Mouse (Mus musculus) stomach, embryonic 14.5 days (tissue): Measurements from ENCODE around the gene Srm. TPM values are rescaled to one million over a fixed set of nuclear protein-coding genes. Genes with fewer than 3 reads are reported as not detected.

Source experiments
- ATAC-seq: fragments of 200-750 bp; cut with Nextera tagmentation; 2 replicates; pipeline ENCODE4 v1.8.0; 2017; ENCODE audit warnings: low read depth, moderate TSS enrichment; ENCODE audit not compliant: insufficient number of reproducible peaks, insufficient read depth, low FRiP score
- H3K27ac ChIP-seq: fragments of 300-500 bp; sonication (generic); 2 replicates; pipeline ENCODE4 v1.5.1; 2014; ENCODE audit warnings: mild to moderate bottlenecking, low read length, moderate library complexity, mixed read lengths
- H3K27me3 ChIP-seq: fragments of 300-500 bp; sonication (generic); 2 replicates; pipeline ENCODE4 v1.6.1; 2014; ENCODE audit warnings: low read length, control low read depth, mixed read lengths; ENCODE audit not compliant: control insufficient read depth, insufficient read depth
- H3K36me3 ChIP-seq: fragments of 300-500 bp; sonication (generic); 2 replicates; pipeline ENCODE4 v1.6.1; 2014; ENCODE audit warnings: mild to moderate bottlenecking, control low read depth, low read length, moderate library complexity, mixed read lengths; ENCODE audit not compliant: control insufficient read depth, insufficient read depth
- H3K4me1 ChIP-seq: fragments of 300-500 bp; sonication (generic); 2 replicates; pipeline ENCODE4 v1.6.1; 2014; ENCODE audit warnings: low read length, control low read depth, mixed read lengths; ENCODE audit not compliant: control insufficient read depth, insufficient read depth
- H3K4me2 ChIP-seq: fragments of 300-500 bp; sonication (generic); replicated peaks from 2 replicates; pipeline ENCODE4 v1.6.1; 2014; ENCODE audit warnings: low read depth, low read length, control low read depth
- H3K4me3 ChIP-seq: fragments of 300-500 bp; sonication (generic); 2 replicates; pipeline ENCODE4 v1.5.1; 2014; ENCODE audit warnings: low read depth, low read length, control low read depth
- H3K9ac ChIP-seq: fragments of 300-500 bp; sonication (generic); replicated peaks from 2 replicates; pipeline ENCODE4 v1.6.1; 2014; ENCODE audit warnings: low read depth, mild to moderate bottlenecking, control low read depth, low read length, moderate library complexity, mixed read lengths
- H3K9me3 ChIP-seq: fragments of 300-500 bp; sonication (generic); 2 replicates; pipeline ENCODE4 v1.6.1; 2016; ENCODE audit warnings: low read depth, low read length, control low read depth; ENCODE audit not compliant: control insufficient read depth
- WGBS: fragments of 180-500 bp; shearing (Covaris S2); extraction: QIAGEN DNeasy Blood & Tissue Kit; methylation state at CpG from one replicate; pipeline ENCODE4 v1.1.7; 2014; 5-methylcytosine and 5-hydroxymethylcytosine counted together
- polyA plus RNA-seq: library from polyadenylated mRNA; unstranded; fragments of >200 nt; fragmentation: Nextera tagmentation; extraction: Ambion mirVana; gene quantifications from 2 replicates; pipeline ENCODE4 v1.2.1, GENCODE M21; 2014

The Srm gene
- polyA plus RNA-seq, 1 experiment from 2014 or later: 197 TPM

DNA sequence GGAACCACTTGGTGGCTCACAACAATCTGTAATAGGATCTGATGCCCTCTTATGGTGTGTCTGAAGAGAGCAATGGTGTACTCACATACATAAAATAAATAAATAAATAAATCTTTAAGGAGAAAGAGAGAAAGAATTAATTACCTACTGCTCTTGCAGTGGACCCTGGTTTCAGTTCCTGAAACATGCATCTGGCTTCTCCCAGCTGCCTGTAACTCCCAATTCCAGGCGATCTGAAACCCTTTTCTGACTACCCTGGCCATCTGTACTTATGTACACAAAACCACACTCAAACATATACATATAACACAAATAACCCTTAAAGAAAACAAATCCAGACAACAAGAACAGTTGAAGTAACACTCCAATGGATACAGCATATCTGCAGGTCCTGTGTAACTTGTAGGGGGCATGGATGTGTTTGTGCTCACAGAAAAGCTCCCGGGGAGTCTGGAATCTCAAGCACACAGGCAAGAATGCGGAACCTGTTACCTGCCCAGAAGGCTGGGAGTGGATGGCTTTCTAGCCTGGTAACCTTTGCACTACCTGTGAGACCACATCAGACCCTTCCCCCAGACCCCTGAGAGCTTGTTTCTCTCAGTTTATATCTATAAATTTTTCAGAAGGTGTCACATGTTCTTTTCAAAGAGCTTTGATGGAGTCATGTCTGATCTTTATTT, 40.9 kb downstream of the Srm start:
- Histone ChIP-seq H3K4me2 (no peak overlapping the region), H3K4me1 (0 out of 2 replicates have a peak, but pooled peaks cover 2% of the 10 kb centered on the region), H3K9ac (no peak overlapping the region), H3K36me3 (no peaks in the 10 kb centered on the region), H3K9me3 (no peaks in the 10 kb centered on the region), H3K27me3 (no peaks in the 10 kb centered on the region), H3K4me3 (no peak overlapping the region), H3K27ac (peak overlapping the region; percentile 0; the same call in 1 of the 2 replicates)
- 0 out of 2 replicates have a peak, but pooled peaks have one; percentile 33 for ATAC-seq
- WGBS: 53% methylated on average over 3 of the region's 3 CpGs

DNA sequence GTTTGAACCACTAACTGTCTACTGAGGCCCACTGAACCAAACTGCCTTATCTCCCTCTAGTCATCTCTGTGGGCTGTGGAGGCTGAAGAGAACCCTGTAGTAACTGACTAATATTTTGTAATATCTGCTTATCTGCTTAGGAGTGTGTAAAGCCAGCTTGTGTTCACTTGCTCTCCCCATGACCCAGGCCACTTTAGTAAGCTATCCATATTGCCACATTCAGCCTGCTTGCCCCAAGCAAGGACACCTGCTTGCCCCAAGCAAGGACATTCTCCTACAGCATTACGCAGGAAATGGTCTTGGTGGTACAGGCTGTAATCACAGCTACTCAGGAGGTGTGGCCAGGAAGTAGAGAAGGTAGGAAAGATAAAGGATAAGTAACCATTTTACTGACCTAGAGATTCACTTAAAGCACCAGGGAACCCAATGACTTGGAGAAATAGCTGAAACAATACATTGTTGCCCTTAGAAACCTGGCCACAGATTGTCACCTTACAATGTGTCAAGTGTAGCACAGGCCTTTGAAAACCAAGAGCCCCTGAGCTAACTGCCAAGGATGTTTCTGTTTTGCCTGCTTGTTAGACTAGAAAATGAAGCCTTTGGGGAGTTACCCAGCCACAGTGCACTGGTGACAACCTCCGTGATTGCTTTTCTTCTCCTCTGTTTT, 42.2 kb downstream of the Srm start:
- no peak overlapping the region for H3K4me2 ChIP-seq
- WGBS: 79% methylated on average over 2 of the region's 2 CpGs
- H3K27ac ChIP-seq: no peak overlapping the region
- no peak for ATAC-seq
- no peaks in the 10 kb centered on the region for H3K36me3 ChIP-seq
- H3K27me3 ChIP-seq: no peaks in the 10 kb centered on the region
- no peak overlapping the region for H3K9ac ChIP-seq
- H3K4me1 ChIP-seq: no peaks in the 10 kb centered on the region
- no peaks in the 10 kb centered on the region for H3K9me3 ChIP-seq
- no peak overlapping the region for H3K4me3 ChIP-seq

DNA sequence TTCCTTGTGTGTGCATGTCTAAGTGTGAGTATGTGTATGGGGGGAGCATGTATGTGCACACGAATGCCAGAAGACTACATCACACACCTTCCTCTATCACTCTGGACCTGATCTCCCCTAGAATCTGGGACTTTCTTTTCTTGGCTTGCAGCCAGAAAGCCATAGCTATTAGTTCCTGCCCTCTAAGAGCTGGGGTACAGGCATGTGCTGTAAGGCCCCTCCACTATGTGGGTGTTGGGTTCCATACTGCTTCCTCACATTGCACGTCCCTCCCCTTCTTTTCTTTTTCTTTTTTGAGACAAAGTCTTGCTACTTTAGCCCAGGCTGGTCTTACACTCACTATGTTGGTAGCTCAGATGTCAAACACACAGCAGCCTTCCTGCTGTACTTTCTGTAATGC, 44.0 kb downstream of the Srm start:
- Histone ChIP-seq H3K36me3 (no peaks in the 10 kb centered on the region), H3K27ac (no peak overlapping the region), H3K4me3 (no peak overlapping the region), H3K4me1 (no peaks in the 10 kb centered on the region), H3K4me2 (no peak overlapping the region), H3K27me3 (no peaks in the 10 kb centered on the region), H3K9ac (no peak overlapping the region), H3K9me3 (no peaks in the 10 kb centered on the region)
- ATAC-seq: no peak
- 67% methylated on average over 2 of the region's 2 CpGs for WGBS

DNA sequence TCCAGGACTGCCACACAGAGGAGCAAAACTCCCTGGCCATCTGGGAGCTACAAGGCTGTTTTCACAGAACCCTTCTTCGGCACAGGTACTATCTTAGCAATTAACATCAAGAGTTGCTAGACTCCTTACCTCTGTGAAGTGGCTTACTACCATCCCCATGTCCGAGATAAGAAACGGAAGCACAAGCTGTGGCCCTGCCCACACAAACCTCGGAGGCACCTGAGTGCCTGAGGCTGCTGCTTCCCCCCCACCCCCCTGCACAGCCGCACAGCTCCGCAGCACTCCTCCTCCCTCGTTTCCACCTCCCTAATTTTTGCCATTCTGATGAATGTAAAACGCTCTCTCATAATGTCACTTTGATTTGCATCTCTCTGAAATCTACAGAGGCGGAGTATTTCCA, 47.0 kb downstream of the Srm start:
- Histone ChIP-seq H3K4me3 (no peak overlapping the region), H3K27me3 (no peaks in the 10 kb centered on the region), H3K36me3 (no peaks in the 10 kb centered on the region), H3K4me1 (no peaks in the 10 kb centered on the region), H3K4me2 (no peak overlapping the region), H3K9me3 (no peaks in the 10 kb centered on the region), H3K27ac (no peak overlapping the region), H3K9ac (no peak overlapping the region)
- no peak for ATAC-seq
- 46% methylated on average over 9 of the region's 9 CpGs for WGBS

DNA sequence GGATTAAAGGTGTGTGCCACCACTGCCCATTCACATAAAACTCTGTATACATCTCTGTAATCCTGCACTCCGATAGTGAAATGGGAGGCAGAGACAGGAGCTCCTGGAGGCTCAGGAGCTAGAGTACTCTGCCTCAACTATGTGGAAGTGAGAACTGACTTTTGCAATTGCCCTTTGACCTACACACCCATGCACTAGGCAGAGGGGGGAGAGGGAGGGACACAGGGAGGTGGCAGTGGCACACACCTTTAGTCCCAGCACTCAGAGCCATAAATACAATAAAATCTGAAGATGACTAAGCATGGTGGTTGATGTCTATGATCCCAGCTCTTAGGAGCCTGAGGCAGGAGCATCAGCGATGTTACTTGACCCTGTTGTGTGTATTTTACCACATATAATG, 48.2 kb downstream of the Srm start:
- H3K9me3 ChIP-seq: no peaks in the 10 kb centered on the region
- no peaks in the 10 kb centered on the region; the same call in 1 of the 2 replicates for H3K4me1 ChIP-seq
- H3K4me2 ChIP-seq: no peak overlapping the region
- no peak overlapping the region for H3K9ac ChIP-seq
- H3K27me3 ChIP-seq: no peaks in the 10 kb centered on the region
- no peak for ATAC-seq
- H3K27ac ChIP-seq: no peak overlapping the region
- H3K4me3 ChIP-seq: no peak overlapping the region
- no peaks in the 10 kb centered on the region for H3K36me3 ChIP-seq
- WGBS: 85% methylated on average over 2 of the region's 2 CpGs

DNA sequence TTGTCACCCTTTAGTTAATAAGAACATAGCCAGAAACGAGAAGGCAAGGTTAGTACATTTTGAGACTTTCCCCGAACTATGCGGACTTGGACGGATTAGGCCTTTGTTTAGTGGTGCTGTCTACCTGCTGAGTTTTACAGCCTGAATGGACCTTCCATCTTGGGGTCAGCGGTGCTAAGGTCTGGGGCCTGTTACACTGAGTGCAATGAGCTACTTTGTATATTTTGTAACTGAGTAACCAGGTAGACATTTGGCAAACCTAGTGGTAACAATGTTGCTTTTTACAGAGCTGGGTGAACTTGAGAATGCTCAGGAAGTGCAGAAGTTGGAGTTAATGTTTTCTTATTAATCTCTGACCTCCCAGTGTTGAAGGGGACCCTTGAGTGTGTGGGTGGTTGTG, 49.8 kb downstream of the Srm start:
- no peak for ATAC-seq
- H3K9me3 ChIP-seq: no peaks in the 10 kb centered on the region
- whole genome bisulfite sequencing: 82% methylated on average over 5 of the region's 5 CpGs
- H3K27me3 ChIP-seq: no peaks in the 10 kb centered on the region
- H3K9ac ChIP-seq: no peak overlapping the region
- no peak overlapping the region for H3K4me2 ChIP-seq
- no peak overlapping the region for H3K4me3 ChIP-seq
- H3K4me1 ChIP-seq: no peaks in the 10 kb centered on the region; the same call in 1 of the 2 replicates
- no peaks in the 10 kb centered on the region for H3K36me3 ChIP-seq
- no peak overlapping the region for H3K27ac ChIP-seq

DNA sequence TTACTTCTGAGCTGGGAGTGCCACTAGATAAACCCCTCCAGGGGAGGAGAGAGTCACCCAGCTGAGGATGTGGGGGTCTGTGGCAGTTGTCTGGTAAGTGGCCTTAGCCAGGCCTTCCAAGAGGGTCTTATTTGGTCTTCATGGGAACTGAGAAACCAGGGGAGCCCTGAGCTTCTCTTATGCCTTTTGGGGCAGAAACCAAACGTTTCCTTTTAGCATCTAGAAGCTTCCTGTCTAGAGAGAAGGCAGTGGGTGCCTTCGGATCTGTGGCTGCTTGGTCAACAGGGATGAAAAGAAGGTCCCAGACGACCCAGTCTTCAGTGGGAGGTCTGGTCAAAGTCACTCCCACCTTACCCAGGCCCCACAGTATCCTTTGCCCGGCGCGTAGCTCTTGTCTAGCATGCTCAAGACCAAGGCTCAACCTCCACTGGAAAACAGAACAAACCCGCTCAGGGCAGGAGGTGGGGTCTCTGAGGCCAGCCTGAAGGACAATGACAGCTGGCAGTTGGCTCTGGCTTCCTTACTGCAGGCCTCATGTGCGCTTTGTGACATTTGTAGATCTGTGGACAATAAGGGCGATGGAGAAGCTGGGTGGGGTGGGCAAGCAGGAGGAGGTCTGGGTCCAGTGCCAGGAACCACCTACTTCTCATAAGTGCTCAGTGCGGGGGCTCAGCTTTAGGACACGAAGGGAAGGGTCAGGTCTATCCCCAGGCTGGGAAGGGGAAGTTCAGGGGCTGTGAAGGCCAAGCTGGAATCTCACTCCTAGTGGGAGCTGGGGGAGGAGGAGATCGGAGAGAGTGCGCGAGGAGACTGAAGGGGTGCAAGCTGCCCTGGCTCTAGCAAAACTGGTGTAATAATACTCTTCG, 52.2 kb downstream of the Srm start, which contains the start of gene Gm572:
Gene Gm572 (plus strand): TSS at position 27 of the 866 bp plus-strand sequence.
- Histone ChIP-seq H3K9ac (no peak within 1 kb of the TSS), H3K36me3 (no peaks in the 10 kb centered on the region), H3K9me3 (no peaks in the 10 kb centered on the region), H3K4me2 (peak within 1 kb of the TSS; percentile 19), H3K4me3 (no peak within 1 kb of the TSS), H3K27me3 (no peaks in the 10 kb centered on the region), H3K27ac (no peak within 1 kb of the TSS), H3K4me1 (no peaks in the 10 kb centered on the region; the same call in 1 of the 2 replicates)
- ATAC-seq: 0 out of 2 replicates have a peak, but pooled peaks have one; percentile 50
- WGBS: 59% methylated on average over 15 of the region's 15 CpGs

DNA sequence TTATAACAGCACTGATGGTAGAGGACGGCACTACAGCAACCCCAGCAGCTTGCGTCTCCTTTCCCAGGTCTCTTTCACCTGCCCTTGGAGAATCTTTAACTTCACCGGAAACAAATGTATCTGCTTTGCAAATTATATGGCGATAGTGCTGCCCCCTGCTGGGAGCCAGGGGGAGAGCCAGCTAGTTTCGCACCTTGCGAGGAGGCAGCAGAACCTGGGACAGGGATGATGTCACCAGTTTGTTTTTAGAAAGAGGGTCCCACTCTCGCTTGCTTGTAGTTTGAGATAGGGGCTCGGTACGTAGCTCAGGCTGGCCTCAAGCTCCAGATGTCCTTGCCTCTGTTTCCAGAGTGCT, 52.8 kb downstream of the Srm start:
- Histone ChIP-seq H3K4me1 (no peaks in the 10 kb centered on the region; the same call in 1 of the 2 replicates), H3K9ac (no peak overlapping the region), H3K36me3 (no peaks in the 10 kb centered on the region), H3K4me2 (peak overlapping the region; percentile 19), H3K27me3 (no peaks in the 10 kb centered on the region), H3K4me3 (no peak overlapping the region), H3K9me3 (no peaks in the 10 kb centered on the region), H3K27ac (no peak overlapping the region)
- 2% methylated on average over 9 of the region's 9 CpGs for WGBS
- ATAC-seq: no peak
